Mouse (Mus musculus): ENCODE data around the gene Tmem235. TPM values are rescaled to one million over a fixed set of nuclear protein-coding genes. Genes with fewer than 3 reads are reported as not detected.
A peak's percentile ranks its signal among the peaks of the same experiment; 100 is the strongest.

Tmem235 gene
- polyA plus RNA-seq, 1 experiment from 2014 or later = not detected

GRCm38 (mm10) chr11:117839021-117839420 lies 21.5 kb upstream of the Tmem235 start:
- 81% methylated on average over 1 of the region's 1 CpGs for WGBS

GRCm38 (mm10) chr11:117840910-117841309 lies 19.6 kb upstream of the Tmem235 start:
- Histone ChIP-seq H3K27me3 (ENCODE audit: poor library complexity, severe bottlenecking) (no peaks in the 10 kb centered on the region), H3K4me1 (peaks cover 9% of the 10 kb centered on the region), H3K4me3 (no peak overlapping the region), H3K36me3 (replicated peaks) (no peaks in the 10 kb centered on the region), H3K27ac (no peak overlapping the region), H3K9me3 (no peaks in the 10 kb centered on the region)
- DNase-seq (ENCODE audit: extremely low spot score, low spot score) = no peak
- 73% methylated on average over 1 of the region's 1 CpGs for WGBS

More at GRCm38 (mm10) chr11:117839021-117839420, 21.5 kb upstream of the Tmem235 start:
- Histone ChIP-seq H3K4me1 (peaks cover 9% of the 10 kb centered on the region), H3K9me3 (no peaks in the 10 kb centered on the region), H3K36me3 (replicated peaks) (no peaks in the 10 kb centered on the region), H3K27ac (no peak overlapping the region), H3K27me3 (ENCODE audit: poor library complexity, severe bottlenecking) (no peaks in the 10 kb centered on the region), H3K4me3 (no peak overlapping the region)
- no peak for DNase-seq (ENCODE audit: extremely low spot score, low spot score)

- Histone ChIP-seq H3K27me3 (ENCODE audit: poor library complexity, severe bottlenecking) (no peaks in the 10 kb centered on the region), H3K36me3 (replicated peaks) (no peaks in the 10 kb centered on the region), H3K4me3 (no peak overlapping the region), H3K9me3 (no peaks in the 10 kb centered on the region), H3K4me1 (peaks cover 12% of the 10 kb centered on the region), H3K27ac (no peak overlapping the region)
- WGBS = 88% methylated on average over 2 of the region's 2 CpGs
- DNase-seq (ENCODE audit: extremely low spot score, low spot score) = no peak
Observed at GRCm38 (mm10) chr11:117843434-117843833, 17.1 kb upstream of the Tmem235 start.

- Histone ChIP-seq H3K36me3 (replicated peaks) (no peaks in the 10 kb centered on the region), H3K27ac (no peak overlapping the region), H3K27me3 (ENCODE audit: poor library complexity, severe bottlenecking) (no peaks in the 10 kb centered on the region), H3K4me1 (peaks cover 24% of the 10 kb centered on the region), H3K4me3 (no peak overlapping the region), H3K9me3 (no peaks in the 10 kb centered on the region)
- DNase-seq (ENCODE audit: extremely low spot score, low spot score) = no peak
- 84% methylated on average over 2 of the region's 2 CpGs for WGBS
Observed at GRCm38 (mm10) chr11:117844997-117845396, 15.6 kb upstream of the Tmem235 start.

GRCm38 (mm10) chr11:117845651-117846050 lies 14.9 kb upstream of the Tmem235 start:
- no peak for DNase-seq (ENCODE audit: extremely low spot score, low spot score)
- Histone ChIP-seq H3K4me1 (peaks cover 31% of the 10 kb centered on the region), H3K27me3 (ENCODE audit: poor library complexity, severe bottlenecking) (no peaks in the 10 kb centered on the region), H3K36me3 (replicated peaks) (peaks cover 4% of the 10 kb centered on the region), H3K9me3 (no peaks in the 10 kb centered on the region), H3K4me3 (no peak overlapping the region), H3K27ac (no peak overlapping the region)
- 83% methylated on average over 2 of the region's 2 CpGs for WGBS

- H3K27me3 ChIP-seq (ENCODE audit: poor library complexity, severe bottlenecking) = no peaks in the 10 kb centered on the region
- H3K27ac ChIP-seq = no peak overlapping the region
- H3K4me3 ChIP-seq = no peak overlapping the region
- DNase-seq (ENCODE audit: extremely low spot score, low spot score) = no peak
- WGBS = 58% methylated on average over 5 of the region's 5 CpGs
- peaks cover 14% of the 10 kb centered on the region for H3K36me3 ChIP-seq (replicated peaks)
- H3K4me1 ChIP-seq = peaks cover 37% of the 10 kb centered on the region
- no peaks in the 10 kb centered on the region for H3K9me3 ChIP-seq
Observed at GRCm38 (mm10) chr11:117846640-117847039, 13.9 kb upstream of the Tmem235 start.

GRCm38 (mm10) chr11:117847593-117848215 lies 12.8 kb upstream of the Tmem235 start:
- Histone ChIP-seq H3K27ac (peak overlapping the region; percentile 95), H3K27me3 (ENCODE audit: poor library complexity, severe bottlenecking) (no peaks in the 10 kb centered on the region), H3K4me1 (peaks cover 37% of the 10 kb centered on the region), H3K9me3 (no peaks in the 10 kb centered on the region), H3K36me3 (replicated peaks) (peaks cover 25% of the 10 kb centered on the region), H3K4me3 (peak overlapping the region; percentile 76)
- 86% methylated on average over 7 of the region's 7 CpGs for WGBS
- no peak for DNase-seq (ENCODE audit: extremely low spot score, low spot score)

- H3K27ac ChIP-seq = peak overlapping the region; percentile 95
- H3K4me1 ChIP-seq = peaks cover 37% of the 10 kb centered on the region
- no peaks in the 10 kb centered on the region for H3K9me3 ChIP-seq
- peak overlapping the region; percentile 76 for H3K4me3 ChIP-seq
- H3K27me3 ChIP-seq (ENCODE audit: poor library complexity, severe bottlenecking) = no peaks in the 10 kb centered on the region
- H3K36me3 ChIP-seq (replicated peaks) = peaks cover 32% of the 10 kb centered on the region
- WGBS = 12% methylated on average over 19 of the region's 19 CpGs
- DNase-seq (ENCODE audit: extremely low spot score, low spot score) = no peak
Observed at GRCm38 (mm10) chr11:117848271-117848984, 12.1 kb upstream of the Tmem235 start.

- no peaks in the 10 kb centered on the region for H3K27me3 ChIP-seq (ENCODE audit: poor library complexity, severe bottlenecking)
- peak within 1 kb of the TSS; percentile 95 for H3K27ac ChIP-seq
- H3K4me1 ChIP-seq = peaks cover 37% of the 10 kb centered on the region
- peak within 1 kb of the TSS; percentile 76 for H3K4me3 ChIP-seq
- H3K36me3 ChIP-seq (replicated peaks) = peaks cover 39% of the 10 kb centered on the region
- under 1% methylated on average over 51 of the region's 51 CpGs for WGBS
- DNase-seq (ENCODE audit: extremely low spot score, low spot score) = peak; percentile 93
- H3K9me3 ChIP-seq = no peaks in the 10 kb centered on the region
Observed at GRCm38 (mm10) chr11:117848985-117849671, 11.4 kb upstream of the Tmem235 start, which contains the start of gene Birc5. Birc5 (plus strand) TSS chr11:117849251.

- 95% methylated on average over 3 of the region's 3 CpGs for WGBS
- Histone ChIP-seq H3K9me3 (peaks cover 6% of the 10 kb centered on the region; the same call in 1 of the 2 replicates), H3K4me3 (no peak overlapping the region), H3K36me3 (replicated peaks) (peaks cover 75% of the 10 kb centered on the region), H3K27ac (no peak overlapping the region), H3K4me1 (peaks cover 30% of the 10 kb centered on the region), H3K27me3 (ENCODE audit: poor library complexity, severe bottlenecking) (no peaks in the 10 kb centered on the region)
- no peak for DNase-seq (ENCODE audit: extremely low spot score, low spot score)
Observed at GRCm38 (mm10) chr11:117852875-117853274, 7.7 kb upstream of the Tmem235 start.

- peaks cover 6% of the 10 kb centered on the region; the same call in 1 of the 2 replicates for H3K9me3 ChIP-seq
- H3K27ac ChIP-seq = no peak overlapping the region
- WGBS = 90% methylated on average over 9 of the region's 9 CpGs
- peaks cover 87% of the 10 kb centered on the region for H3K36me3 ChIP-seq (replicated peaks)
- DNase-seq (ENCODE audit: extremely low spot score, low spot score) = no peak
- peaks cover 11% of the 10 kb centered on the region for H3K27me3 ChIP-seq (ENCODE audit: poor library complexity, severe bottlenecking)
- no peak overlapping the region for H3K4me3 ChIP-seq
- peaks cover 30% of the 10 kb centered on the region for H3K4me1 ChIP-seq
Observed at GRCm38 (mm10) chr11:117854241-117854640, 6.3 kb upstream of the Tmem235 start.

- Histone ChIP-seq H3K27ac (no peak overlapping the region), H3K4me3 (no peak overlapping the region), H3K27me3 (ENCODE audit: poor library complexity, severe bottlenecking) (peaks cover 23% of the 10 kb centered on the region), H3K4me1 (peaks cover 30% of the 10 kb centered on the region), H3K36me3 (replicated peaks) (peaks cover 86% of the 10 kb centered on the region), H3K9me3 (peaks cover 6% of the 10 kb centered on the region; the same call in 1 of the 2 replicates)
- no peak for DNase-seq (ENCODE audit: extremely low spot score, low spot score)
- WGBS = 96% methylated on average over 5 of the region's 5 CpGs
Observed at GRCm38 (mm10) chr11:117855360-117855759, 5.2 kb upstream of the Tmem235 start.
